Mouse (Mus musculus) midbrain, postnatal 0 days (tissue): ENCODE measurements around the gene Gm21981. TPM values are rescaled to one million over a fixed set of nuclear protein-coding genes. Genes with fewer than 3 reads are reported as not detected.
A peak's percentile ranks its signal among the peaks of the same experiment; 100 is the strongest.

Source experiments
- ATAC-seq: fragments of 200-750 bp; cut with Nextera tagmentation; 2 replicates; pipeline ENCODE4 v1.8.0; 2017; ENCODE audit warnings: moderate number of reproducible peaks, mild to moderate bottlenecking, moderate TSS enrichment, moderate library complexity; ENCODE audit not compliant: low FRiP score
- DNase-seq: peaks from one replicate; pipeline ENCODE4 v3.0.0-alpha.2; 2015; ENCODE audit warnings: low spot score
- H3K27ac ChIP-seq: fragments of 300-500 bp; sonication (generic); 2 replicates; pipeline ENCODE4 v1.5.1; 2014; ENCODE audit warnings: low read depth, mild to moderate bottlenecking, low read length, mixed read lengths
- H3K27me3 ChIP-seq: fragments of 300-500 bp; sonication (generic); 2 replicates; pipeline ENCODE4 v1.6.1; 2014; ENCODE audit warnings: low read length, control low read depth, mixed read lengths; ENCODE audit not compliant: insufficient read depth
- H3K36me3 ChIP-seq: fragments of 300-500 bp; sonication (generic); 2 replicates; pipeline ENCODE4 v1.6.1; 2014; ENCODE audit warnings: low read length, control low read depth, mixed read lengths; ENCODE audit not compliant: insufficient read depth
- H3K4me1 ChIP-seq: fragments of 300-500 bp; sonication (generic); 2 replicates; pipeline ENCODE4 v1.6.1; 2014; ENCODE audit warnings: mild to moderate bottlenecking, control low read depth, antibody characterized with exemption, low read length, mixed read lengths; ENCODE audit not compliant: insufficient read depth
- H3K4me2 ChIP-seq: fragments of 300-500 bp; sonication (generic); 2 replicates; pipeline ENCODE4 v1.6.1; 2014; ENCODE audit warnings: low read depth, mild to moderate bottlenecking, low read length, mixed read lengths; ENCODE audit not compliant: poor library complexity, severe bottlenecking
- H3K4me3 ChIP-seq: fragments of 300-500 bp; sonication (generic); 2 replicates; pipeline ENCODE4 v1.5.1; 2014; ENCODE audit warnings: low read depth, mild to moderate bottlenecking, low read length, moderate library complexity
- H3K9ac ChIP-seq: fragments of 300-500 bp; sonication (generic); replicated peaks from 2 replicates; pipeline ENCODE4 v1.6.1; 2014; ENCODE audit warnings: mild to moderate bottlenecking, low read length, moderate library complexity, mixed read lengths; ENCODE audit not compliant: poor library complexity, severe bottlenecking
- H3K9me3 ChIP-seq: fragments of 300-500 bp; sonication (generic); 2 replicates; pipeline ENCODE4 v1.6.1; 2016; ENCODE audit warnings: low read length, control low read depth
- CTCF ChIP-seq: IDR thresholded peaks from 2 replicates; pipeline ENCODE4 v1.5.1; 2016; ENCODE audit warnings: antibody characterized with exemption, mild to moderate bottlenecking
- WGBS: fragments of 180-500 bp; shearing (Covaris S2); extraction: QIAGEN DNeasy Blood & Tissue Kit; methylation state at CpG from one replicate; pipeline ENCODE4 v1.1.7; 2014; 5-methylcytosine and 5-hydroxymethylcytosine counted together
- polyA plus RNA-seq: library from polyadenylated mRNA; unstranded; fragments of >200 nt; fragmentation: Nextera tagmentation; extraction: Ambion mirVana; gene quantifications from 2 replicates; pipeline ENCODE4 v1.2.1, GENCODE M21; 2015
- total RNA-seq: library from RNA; depleted of rRNA; stranded (reverse); fragments of >200 nt; gene quantifications from 2 replicates; pipeline ENCODE4 v1.2.3, GENCODE M21; 2014

Gene Gm21981
- total and polyA plus RNA-seq, 2 experiments from 2014 or later: 0.56 to 5.8 TPM

DNA sequence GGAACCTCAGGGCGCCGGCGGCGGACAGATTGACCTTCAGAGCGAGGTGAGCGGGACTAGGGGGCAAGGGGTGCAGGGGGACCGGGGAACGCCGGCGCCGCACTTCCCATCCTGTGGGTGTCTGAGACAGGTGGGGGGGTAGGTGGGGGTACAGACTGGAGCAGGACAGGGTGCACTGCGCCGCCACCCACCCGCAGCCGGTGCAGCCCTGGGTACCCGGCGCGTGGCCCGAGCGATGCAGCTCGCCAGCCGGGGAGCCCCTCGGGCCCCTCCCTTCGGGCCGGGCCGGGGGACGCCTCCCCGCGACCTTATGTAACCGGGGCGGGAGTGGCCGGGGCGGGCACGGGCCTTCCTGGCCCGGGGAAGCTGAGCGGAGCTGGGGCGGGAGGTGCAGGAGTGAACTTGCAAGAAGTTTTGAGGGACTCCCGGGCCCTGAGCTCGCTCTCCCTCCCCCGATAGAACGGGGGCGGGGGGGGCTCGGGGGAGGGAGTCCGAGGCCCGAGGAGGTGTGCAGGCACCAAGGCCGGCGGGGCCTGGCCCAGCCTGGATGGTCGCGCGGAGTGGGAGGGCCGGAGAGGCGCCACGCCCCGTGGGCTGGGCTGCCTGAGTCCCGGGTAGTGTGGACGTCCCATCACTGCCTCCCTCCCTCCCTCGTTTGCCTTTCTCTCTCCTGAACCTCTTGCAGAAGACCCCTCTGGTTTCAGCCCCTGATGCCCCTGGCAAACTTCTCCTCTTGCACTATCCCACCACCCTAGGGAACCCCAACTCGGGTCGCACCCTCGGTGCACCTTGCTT, 43.2 kb upstream of the Gm21981 start:
- peak; percentile 58 for DNase-seq
- no peaks in the 10 kb centered on the region for H3K9me3 ChIP-seq
- peaks cover 6% of the 10 kb centered on the region; the same call in 1 of the 2 replicates for H3K4me1 ChIP-seq
- H3K27ac ChIP-seq: 0 out of 2 replicates have a peak overlapping the region, but pooled peaks have one; percentile 43
- H3K4me2 ChIP-seq: peak overlapping the region; percentile 95
- under 1% methylated on average over 31 of the region's 60 CpGs for WGBS
- H3K9ac ChIP-seq: peak overlapping the region; percentile 55
- H3K4me3 ChIP-seq: peak overlapping the region; percentile 57
- ATAC-seq: peak; percentile 75
- no peak for TF ChIP-seq CTCF
- no peaks in the 10 kb centered on the region for H3K36me3 ChIP-seq
- peaks cover 9% of the 10 kb centered on the region for H3K27me3 ChIP-seq

GRCm38 (mm10) chr17:47736856-47737255, 42.6 kb upstream of the Gm21981 start, which contains the start of gene Tfeb:
Tfeb (plus strand) TSS chr17:47737030.
- H3K9me3 ChIP-seq: no peaks in the 10 kb centered on the region
- ATAC-seq (peak; percentile 82), DNase-seq (peak; percentile 94)
- H3K27ac ChIP-seq: 0 out of 2 replicates have a peak within 1 kb of the TSS, but pooled peaks have one; percentile 43
- TF ChIP-seq CTCF: peak; percentile 94
- peaks cover 9% of the 10 kb centered on the region for H3K27me3 ChIP-seq
- H3K9ac ChIP-seq: peak within 1 kb of the TSS; percentile 55
- H3K4me2 ChIP-seq: peak within 1 kb of the TSS; percentile 95
- peak within 1 kb of the TSS; percentile 57 for H3K4me3 ChIP-seq
- under 1% methylated on average over 46 of the region's 47 CpGs for WGBS
- no peaks in the 10 kb centered on the region for H3K36me3 ChIP-seq
- H3K4me1 ChIP-seq: peaks cover 6% of the 10 kb centered on the region; the same call in 1 of the 2 replicates

DNA sequence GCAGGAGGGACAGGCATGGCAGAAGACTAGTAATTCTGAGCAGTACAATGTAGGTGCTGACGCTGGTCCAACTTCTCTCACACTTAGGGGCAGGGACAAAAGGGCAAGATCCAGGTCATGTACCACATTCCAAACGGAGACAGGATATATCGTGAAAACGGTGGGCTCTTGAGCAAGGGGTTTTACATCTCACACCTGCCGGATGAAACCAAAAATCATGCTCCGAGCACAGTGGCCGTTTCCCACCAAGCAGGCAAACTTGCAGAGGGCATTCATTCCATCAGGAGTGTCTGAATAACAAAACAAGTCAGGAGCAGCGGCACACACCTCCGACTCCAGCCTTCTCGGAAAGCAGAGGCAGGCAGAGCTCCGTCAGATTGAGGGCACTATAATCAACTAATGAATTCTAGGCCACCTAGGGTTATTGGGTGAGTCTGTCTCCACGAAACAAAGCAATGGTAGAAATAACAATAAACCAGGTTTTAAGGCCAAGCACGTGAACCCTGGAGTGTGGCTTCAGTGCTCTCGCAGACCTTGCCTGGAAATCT, 41.4 kb upstream of the Gm21981 start:
- Histone ChIP-seq H3K27me3 (peaks cover 9% of the 10 kb centered on the region), H3K27ac (no peak overlapping the region), H3K4me2 (no peak overlapping the region), H3K9me3 (no peaks in the 10 kb centered on the region), H3K36me3 (no peaks in the 10 kb centered on the region), H3K4me3 (no peak overlapping the region), H3K9ac (no peak overlapping the region), H3K4me1 (peaks cover 6% of the 10 kb centered on the region; the same call in 1 of the 2 replicates)
- ATAC-seq: no peak
- 80% methylated on average over 14 of the region's 14 CpGs for WGBS
- TF ChIP-seq CTCF: no peak
- DNase-seq: no peak

DNA sequence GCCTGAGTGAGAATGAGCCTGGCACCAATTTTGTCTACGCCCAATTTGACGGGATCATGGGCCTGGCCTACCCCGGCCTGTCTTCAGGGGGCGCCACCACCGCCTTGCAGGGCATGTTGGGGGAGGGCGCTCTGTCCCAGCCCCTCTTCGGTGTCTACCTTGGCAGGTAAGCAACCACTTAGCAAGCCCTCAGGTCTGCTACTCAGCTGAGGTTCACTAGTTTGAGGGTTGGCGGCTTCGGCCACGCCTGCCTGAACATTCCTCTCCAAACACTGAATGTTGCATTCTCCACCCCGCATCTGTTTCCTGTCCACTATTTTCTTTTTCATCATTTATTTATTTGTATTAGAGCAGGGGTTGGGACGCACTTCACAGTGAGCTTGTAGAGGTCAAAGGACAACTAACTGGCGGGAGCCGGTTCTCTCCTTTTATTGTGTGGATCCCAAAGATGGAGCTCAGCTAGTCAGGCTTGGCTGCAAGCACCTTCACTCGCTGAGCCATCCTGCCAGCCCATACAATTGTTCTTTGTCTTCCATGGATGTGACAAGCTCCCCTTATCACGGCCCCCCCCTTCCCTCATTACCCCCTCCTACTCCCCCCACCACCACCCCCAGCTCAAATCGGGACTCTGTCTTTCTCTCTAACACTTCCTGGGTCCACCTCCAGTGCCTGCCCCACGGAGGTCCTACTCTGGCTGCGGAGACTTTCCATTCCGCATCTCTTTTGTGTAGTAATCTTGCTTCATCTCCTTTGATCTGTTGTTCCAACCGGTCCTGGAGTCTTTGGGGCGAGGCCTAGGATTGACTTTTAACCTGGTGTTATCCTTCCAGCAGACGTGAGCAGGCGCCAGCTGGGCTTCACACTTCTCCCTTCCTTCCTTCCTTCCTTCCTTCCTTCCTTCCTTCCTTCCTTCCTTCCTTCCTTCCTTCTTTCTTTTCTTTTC, 36.6 kb upstream of the Gm21981 start:
- Histone ChIP-seq H3K9me3 (no peaks in the 10 kb centered on the region), H3K36me3 (no peaks in the 10 kb centered on the region), H3K27me3 (no peaks in the 10 kb centered on the region), H3K9ac (no peak overlapping the region), H3K4me2 (no peak overlapping the region), H3K4me3 (no peak overlapping the region), H3K27ac (no peak overlapping the region), H3K4me1 (no peaks in the 10 kb centered on the region)
- ATAC-seq (no peak), DNase-seq (no peak)
- TF ChIP-seq CTCF: no peak
- WGBS: 48% methylated on average over 24 of the region's 24 CpGs

DNA sequence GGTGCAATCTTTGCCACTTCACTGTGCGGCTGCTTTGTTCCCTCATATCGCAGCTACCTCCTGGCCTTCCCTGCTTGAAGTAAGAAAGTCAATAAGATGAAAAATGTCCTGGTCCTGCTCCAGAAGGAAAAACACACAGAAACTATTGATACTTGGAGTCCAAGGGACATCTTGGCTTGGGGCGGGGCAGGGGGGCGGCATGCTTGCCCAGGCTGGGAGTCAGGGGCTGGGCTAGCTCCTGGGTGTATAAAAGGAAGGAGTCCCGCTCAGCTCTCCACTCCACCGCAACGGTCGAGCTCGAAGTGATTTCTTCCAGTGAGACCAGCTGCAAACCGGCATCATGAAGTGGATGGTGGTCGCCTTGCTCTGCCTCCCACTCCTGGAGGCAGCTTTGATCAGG, 32.3 kb upstream of the Gm21981 start, which contains the start of gene Pgc:
TSS of gene Pgc (plus strand) at position 277 of the 400 bp plus-strand sequence.
- H3K27me3 ChIP-seq: no peaks in the 10 kb centered on the region
- no peaks in the 10 kb centered on the region for H3K4me1 ChIP-seq
- H3K4me2 ChIP-seq: no peak within 1 kb of the TSS
- no peaks in the 10 kb centered on the region for H3K9me3 ChIP-seq
- H3K36me3 ChIP-seq: no peaks in the 10 kb centered on the region
- no peak within 1 kb of the TSS for H3K4me3 ChIP-seq
- H3K9ac ChIP-seq: no peak within 1 kb of the TSS
- DNase-seq: no peak
- no peak within 1 kb of the TSS for H3K27ac ChIP-seq
- ATAC-seq: no peak
- no peak for TF ChIP-seq CTCF
- 83% methylated on average over 11 of the region's 11 CpGs for WGBS
